Mouse (Mus musculus): ENCODE results near the gene Palm2.

Palm2 gene

GRCm38 (mm10) chr4:57624819-57625218, 190.8 kb downstream of the Palm2 start:
- no peak for DNase-seq

GRCm38 (mm10) chr4:57625306-57625705, 191.3 kb downstream of the Palm2 start:
- DNase-seq = no peak

- no peak for DNase-seq
Observed at GRCm38 (mm10) chr4:57625756-57626155, 191.7 kb downstream of the Palm2 start.

- no peak for DNase-seq
Observed at GRCm38 (mm10) chr4:57626921-57627320, 192.9 kb downstream of the Palm2 start.

- no peak for DNase-seq
Observed at GRCm38 (mm10) chr4:57632386-57632785, 198.3 kb downstream of the Palm2 start.

- DNase-seq = no peak
Observed at GRCm38 (mm10) chr4:57633052-57633451, 199.0 kb downstream of the Palm2 start.

- DNase-seq = no peak
Observed at GRCm38 (mm10) chr4:57634956-57635355, 200.9 kb downstream of the Palm2 start.

- no peak for DNase-seq
Observed at GRCm38 (mm10) chr4:57636782-57637482, 202.9 kb downstream of the Palm2 start.

- peak; percentile 65 for DNase-seq
Observed at GRCm38 (mm10) chr4:57637636-57638386, 203.8 kb downstream of the Palm2 start.

GRCm38 (mm10) chr4:57638941-57639340, 204.9 kb downstream of the Palm2 start:
- DNase-seq = no peak

GRCm38 (mm10) chr4:57640222-57640621, 206.2 kb downstream of the Palm2 start:
- peak; percentile 45 for DNase-seq

- DNase-seq = no peak
Observed at GRCm38 (mm10) chr4:57640971-57641370, 206.9 kb downstream of the Palm2 start.

- no peak for DNase-seq
Observed at GRCm38 (mm10) chr4:57650994-57651393, 216.9 kb downstream of the Palm2 start.

GRCm38 (mm10) chr4:57651547-57651946, 217.5 kb downstream of the Palm2 start:
- no peak for DNase-seq

- DNase-seq = no peak
Observed at GRCm38 (mm10) chr4:57652185-57652904, 218.3 kb downstream of the Palm2 start.

- no peak for DNase-seq
Observed at GRCm38 (mm10) chr4:57655966-57656365, 221.9 kb downstream of the Palm2 start.

- no peak for DNase-seq
Observed at GRCm38 (mm10) chr4:57656388-57656787, 222.3 kb downstream of the Palm2 start.

GRCm38 (mm10) chr4:57656861-57657260, 222.8 kb downstream of the Palm2 start:
- DNase-seq = no peak

- no peak for DNase-seq
Observed at GRCm38 (mm10) chr4:57660470-57660869, 226.4 kb downstream of the Palm2 start.

GRCm38 (mm10) chr4:57666101-57666500, 232.1 kb downstream of the Palm2 start:
- DNase-seq = no peak

GRCm38 (mm10) chr4:57670813-57671469, 236.9 kb downstream of the Palm2 start:
- DNase-seq = no peak

- DNase-seq = no peak
Observed at GRCm38 (mm10) chr4:57672541-57672940, 238.5 kb downstream of the Palm2 start.

Measured in right cerebral cortex, postnatal 25 days (tissue).